Mouse (Mus musculus): ENCODE results near the gene Clrn3.
"Not testable (repeated sequence)": the region's sequence is repeated elsewhere in the genome, so short reads cannot be mapped to it uniquely, and the experiment has no call there.

The Clrn3 gene

DNA sequence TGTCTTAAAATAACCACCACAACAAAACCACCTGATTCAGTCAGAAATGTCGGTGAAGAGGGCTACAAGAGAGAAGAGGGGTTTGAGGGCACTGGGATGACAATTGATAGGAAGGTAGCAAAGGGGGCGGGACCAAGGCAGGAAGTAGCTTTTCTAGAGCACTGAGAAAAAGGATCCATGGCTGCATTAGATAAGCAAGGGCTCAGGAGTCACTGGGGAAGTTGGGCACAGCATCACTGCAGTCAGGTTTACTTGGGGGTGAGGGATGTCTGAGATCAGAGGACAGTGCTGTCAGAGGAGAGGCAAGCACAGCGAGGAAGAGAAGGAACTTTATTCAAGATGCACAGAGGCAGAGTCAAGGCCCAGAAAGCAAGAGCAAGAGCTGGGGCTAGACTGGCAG lies 7.5 kb upstream of the Clrn3 start:
- DNase-seq, result no peak

DNA sequence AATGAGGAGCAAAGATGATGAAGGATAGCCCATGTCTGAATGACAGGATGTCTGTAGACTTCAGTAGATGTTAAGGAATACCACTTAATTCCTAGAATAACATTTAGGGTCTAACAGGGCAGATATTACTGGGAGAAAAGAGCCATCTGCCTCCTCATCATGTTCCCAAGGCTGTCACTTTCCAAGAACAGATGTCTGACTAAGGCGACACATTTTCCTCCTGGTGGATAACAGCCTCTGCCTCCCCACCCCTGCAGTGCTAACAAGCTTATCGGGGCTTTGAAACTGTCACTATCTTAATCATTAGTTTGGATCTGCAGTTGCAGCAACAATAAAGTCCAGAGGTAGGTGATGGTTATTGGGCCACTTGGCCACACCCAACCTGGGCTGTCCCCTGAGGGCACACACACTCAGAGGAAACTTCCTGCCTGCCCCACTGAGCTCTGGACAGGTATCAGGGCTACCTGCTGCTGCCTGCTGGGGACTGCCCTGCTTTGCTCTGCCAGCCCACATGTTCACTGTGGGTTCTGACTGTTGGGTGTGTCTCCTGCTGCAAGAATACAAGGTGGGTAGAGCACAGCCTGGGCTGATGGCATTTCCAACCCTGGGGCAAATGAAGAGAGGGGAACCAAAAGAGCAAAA lies 6.2 kb upstream of the Clrn3 start:
- DNase-seq, result peak; percentile 51

DNA sequence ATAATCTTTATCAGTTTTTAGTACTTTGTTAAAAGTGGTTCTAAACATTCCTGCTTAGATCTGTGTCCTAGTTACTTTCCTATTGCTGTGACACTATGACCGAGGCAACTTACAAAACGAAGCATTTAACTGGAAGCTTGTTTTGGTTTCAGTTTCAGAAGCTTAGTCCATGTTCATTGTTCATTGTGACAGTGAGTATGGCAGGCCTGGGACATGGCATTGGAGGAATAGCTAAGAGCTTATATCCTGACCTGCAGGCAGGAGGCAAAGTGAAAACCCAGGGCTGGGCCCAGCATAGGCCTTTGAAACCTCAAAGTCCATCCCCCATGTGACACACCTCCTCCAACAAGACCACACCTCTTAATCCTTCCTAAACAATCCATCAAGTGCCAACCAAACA lies 614 bp upstream of the Clrn3 start:
- DNase-seq, result no peak

DNA sequence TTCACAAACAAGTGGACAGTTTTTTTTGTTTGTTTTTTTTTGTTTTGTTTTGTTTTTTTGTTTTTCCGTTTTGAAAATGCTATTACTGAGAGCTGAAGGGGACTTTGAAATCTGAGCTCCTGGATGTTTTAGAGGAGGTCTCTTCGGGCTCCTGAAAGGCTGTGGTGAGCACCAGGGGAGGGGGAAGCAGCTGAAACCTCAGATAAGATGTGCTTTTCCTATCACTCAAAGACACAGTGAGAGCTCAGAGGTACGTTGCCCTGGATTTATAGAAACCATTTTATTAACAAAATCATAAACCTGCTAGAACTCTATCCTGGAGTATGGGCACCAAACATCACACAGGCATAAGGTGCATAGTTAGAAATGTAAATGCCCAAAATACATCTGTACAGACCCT lies 1.3 kb downstream of the Clrn3 start:
- DNase-seq, result no peak

DNA sequence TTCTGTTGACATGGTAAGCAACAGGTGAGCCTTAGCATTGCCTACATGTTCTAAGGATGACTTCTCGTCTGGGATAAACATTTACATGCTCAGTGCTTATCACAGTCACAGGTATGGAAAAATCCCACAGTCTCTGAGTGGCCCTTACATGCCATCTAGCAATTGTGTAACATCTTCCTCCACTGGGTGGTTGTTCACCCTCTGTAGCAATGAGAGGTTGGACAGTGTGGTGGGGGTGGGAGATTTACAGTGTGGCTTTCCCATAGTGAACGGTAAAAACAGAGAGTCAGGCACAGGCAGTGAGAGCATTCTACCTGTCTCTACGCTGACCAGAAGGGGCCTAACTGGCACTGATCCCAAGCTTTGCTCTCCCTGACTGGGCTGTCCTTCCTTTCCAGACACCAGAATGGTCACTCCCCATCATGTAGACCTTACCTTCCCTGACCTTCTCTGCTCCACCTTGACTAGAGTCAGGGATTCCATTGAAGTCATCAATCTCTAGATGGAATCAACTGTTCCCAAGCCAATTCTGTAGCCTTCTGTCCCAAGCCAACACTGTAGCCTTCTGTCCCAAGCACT lies 1.8 kb downstream of the Clrn3 start:
- no peak for DNase-seq

DNA sequence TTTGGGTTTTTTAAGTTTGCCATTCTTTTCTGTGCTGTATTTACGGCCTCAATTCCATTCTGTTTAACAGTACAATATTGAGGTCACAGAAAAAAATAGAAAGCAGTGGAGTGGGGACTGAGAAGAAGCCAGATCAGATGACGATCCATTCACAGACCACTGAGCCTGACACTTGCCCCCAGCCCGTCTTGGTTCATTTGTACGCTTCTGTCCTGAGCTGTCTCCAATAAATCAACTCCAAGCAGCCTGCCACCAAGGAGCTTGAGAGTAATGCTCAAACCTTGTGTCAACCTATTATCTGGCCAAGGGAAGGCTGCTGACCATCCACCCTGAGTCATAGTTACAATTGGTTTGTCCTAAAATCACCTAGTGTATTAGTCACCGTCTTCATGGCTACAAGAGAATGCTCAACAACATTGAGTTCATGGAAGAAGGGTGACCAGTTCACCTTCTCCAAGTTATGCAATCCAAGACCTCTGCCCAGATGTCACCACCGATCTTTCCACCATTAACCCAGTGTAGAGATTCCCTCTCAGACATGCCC lies 4.0 kb downstream of the Clrn3 start:
- DNase-seq, result no peak

DNA sequence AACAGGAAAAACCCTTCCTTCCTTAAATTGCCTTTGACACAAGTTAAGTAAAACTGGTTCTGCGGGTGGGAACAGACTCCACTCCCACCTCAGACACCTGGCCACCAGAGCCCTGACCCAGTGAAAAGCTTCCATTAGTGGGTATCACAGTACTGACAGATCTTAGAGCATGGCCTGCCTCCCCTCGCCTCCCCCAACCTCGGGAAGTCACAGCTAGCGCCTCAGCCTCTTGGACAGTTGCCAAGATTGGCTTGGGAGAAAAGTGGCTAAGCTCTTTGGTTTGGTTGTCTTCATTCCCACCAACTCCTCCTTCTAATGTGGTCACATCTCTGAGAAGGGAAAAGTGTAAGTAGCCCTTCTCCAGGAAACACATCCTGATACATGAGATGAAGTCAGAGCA lies 4.5 kb downstream of the Clrn3 start:
- no peak for DNase-seq

DNA sequence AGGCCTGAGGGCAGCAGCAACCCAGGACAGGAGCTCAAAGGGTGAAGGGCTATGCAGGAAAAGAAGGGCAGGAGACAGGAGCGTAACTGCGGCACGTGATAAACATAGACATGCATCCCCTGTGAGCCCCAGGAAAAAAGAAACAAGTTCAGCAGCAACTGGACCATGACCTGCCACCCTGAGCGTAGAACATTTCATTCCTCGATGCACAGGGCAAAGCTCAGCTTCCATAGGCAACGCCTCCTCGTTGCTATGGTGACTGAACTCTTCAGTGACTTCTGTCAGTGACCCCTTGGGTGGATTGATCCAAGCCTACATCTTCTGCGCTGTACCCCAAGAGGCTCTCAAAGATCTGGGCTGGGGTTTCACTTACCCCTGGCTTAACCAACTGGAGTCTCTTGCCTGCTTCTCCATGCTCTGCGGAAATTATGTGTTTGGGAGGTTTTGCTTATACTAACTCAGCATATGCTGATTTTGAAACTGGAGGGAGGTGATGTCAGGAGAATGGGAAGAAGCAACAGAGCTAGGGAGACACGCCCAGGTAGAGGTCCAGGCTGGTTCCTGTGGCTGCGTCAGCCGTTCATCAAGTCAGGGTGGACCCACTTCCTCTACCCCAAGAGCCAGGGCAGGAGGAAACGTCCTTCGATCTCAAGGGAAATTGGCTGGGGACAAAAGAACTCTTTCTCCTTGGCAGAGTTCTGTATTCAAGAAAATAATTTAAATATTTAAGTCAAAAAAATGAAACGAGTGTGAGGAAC lies 6.5 kb downstream of the Clrn3 start:
- DNase-seq, result no peak

DNA sequence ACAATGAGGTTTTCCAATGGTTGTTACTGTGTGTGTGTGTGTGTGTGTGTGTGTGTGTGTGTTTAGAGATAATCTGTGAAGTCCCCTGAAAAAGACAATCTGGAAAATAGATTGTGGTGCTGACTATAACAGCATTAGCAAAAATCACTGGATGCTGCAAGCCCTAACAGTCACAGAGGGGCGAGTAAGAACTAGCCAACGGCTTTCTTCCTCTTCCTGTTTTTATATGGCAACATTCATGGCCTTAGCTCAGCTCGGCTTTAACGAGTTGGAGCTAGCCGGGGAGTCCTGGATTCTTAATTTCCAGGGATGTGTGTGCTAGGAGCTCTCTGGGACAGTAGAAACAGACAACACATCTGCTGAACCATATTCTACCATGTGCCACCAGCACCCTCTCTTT lies 8.2 kb downstream of the Clrn3 start:
- DNase-seq, result no peak

DNA sequence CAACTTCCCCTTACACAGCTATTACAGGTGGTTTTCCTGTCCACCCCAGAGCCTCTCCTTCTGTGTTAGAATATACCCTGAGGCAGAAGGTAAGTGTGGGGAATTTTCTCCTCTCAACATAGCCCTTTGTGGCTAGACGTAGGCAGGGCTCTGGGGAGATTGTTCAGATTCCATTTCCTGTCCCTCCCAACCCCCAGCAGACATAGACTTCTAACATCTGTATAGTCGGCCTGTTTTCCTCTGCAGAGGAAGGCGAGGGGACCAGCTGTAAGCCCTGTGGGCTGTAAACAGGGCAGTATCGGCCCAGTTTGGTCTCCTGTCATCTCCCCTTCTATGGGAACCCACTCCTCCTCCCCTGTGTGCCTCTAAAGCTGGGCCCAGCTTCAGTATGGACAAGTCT lies 11.3 kb downstream of the Clrn3 start:
- DNase-seq, result no peak

DNA sequence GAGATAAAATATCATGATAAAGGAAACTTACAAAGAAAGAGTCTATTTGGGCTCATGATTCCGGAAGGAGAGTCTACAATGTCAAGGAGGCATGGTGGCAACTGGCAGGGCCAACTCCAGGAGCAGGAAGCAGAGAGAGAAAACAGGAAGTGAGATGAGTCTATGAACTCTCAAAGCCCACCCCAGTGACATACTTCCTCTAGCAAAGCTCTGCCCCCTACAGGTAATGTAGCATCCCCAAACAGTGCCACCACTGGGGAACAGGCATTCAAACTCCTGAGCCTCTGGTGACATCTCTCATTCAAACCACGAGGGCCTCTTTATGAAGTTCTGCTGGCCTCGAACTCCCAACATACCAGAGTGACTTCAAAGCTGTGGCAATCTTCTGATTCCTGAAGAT lies 16.7 kb downstream of the Clrn3 start:
- no peak for DNase-seq

DNA sequence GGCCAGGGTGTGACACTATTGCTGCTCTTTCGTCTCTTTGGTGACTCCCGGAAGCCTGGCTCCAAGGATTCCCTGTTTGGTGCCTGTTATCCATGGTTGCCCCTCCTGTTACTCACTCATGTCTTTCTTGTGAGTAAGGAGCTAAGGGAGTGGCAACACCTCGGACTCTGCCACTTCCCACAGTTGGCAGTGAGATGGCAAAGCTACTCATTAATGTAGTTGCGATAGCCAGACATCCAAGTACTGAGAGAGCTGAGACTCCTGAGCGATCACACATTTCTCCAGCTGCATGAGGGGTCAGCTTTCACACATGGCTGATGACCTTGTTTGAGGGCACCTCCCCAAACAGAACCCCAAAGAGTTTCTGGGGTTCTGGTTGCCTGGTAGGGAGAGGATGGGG lies 18.0 kb downstream of the Clrn3 start:
- DNase-seq, result no peak

DNA sequence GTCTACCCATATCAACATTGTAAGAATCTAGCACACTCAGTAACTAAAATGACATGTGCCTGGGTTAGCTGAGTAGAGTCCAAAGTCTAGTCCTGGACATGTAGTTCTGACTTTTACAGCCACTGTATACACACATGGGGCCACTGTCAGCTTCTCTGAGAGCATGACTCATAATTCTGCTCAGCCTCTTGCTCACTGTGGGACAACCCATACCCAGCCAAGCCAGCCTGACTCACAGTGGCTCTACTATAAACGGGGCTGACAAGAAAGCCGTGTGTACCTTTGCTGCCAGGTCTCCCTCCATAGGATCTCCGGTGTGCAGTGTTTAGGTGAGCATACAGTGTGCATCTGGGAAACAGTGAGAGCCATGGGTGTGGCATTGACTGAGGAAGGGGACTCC lies 19.2 kb downstream of the Clrn3 start:
- no peak for DNase-seq

DNA sequence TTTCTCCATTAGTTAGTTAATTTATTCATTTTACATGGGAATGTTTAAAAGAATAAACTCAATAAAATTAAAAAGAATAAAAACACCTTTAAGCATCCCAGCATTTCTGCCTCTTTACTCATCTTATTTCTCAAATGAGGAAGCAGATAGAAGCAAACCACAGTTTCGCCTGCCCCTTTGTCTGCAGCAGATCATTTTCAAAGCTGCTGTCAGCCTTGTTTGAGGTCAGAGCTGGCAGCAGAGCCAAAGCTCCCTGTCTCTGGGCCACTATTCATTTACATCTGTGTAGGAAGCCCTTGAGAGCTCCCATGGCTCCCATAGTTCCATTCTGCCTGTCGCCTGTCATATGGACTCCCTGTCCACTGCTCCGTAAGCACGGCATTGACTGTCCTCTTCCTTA lies 19.9 kb downstream of the Clrn3 start:
- no peak for DNase-seq

DNA sequence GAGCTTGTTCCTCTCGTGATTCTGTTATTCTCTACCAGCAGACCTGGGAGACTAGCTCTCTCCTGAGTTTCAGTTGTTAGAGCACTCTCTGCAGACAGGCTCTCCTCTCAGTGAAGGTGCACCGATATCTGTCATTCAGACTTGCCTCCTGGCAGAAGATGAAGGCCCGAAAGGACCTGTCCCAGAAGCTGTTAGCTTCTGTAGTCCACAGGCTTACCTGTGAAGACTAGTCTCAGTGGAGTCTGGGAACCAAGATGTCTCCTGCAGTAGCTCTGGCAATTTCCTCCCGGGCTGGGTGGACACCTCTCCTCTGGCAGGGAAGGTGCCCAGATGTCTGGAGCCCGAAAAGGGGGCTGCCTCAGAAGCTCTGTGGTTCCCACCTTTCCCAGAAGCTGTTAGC lies 21.9 kb downstream of the Clrn3 start:
- DNase-seq, result not testable (repeated sequence)

DNA sequence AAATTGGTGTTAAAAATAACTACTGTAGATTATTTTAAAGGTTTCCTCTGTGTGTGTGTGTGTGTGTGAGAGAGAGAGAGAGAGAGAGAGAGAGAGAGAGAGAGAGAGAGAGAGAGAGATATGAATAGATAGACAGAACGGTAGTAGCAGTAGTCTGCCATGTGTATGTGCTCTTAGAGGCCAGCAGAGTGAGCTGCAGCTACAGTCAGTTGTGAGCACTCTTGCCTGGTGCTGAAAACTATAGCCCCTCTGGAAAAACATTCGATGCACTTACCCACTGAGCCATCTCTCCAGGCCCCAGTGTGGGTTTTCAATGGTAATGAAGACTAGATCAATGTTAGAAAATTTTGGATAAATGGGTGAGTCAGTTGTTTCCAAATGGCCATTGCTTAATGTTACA lies 29.1 kb downstream of the Clrn3 start:
- no peak for DNase-seq

DNA sequence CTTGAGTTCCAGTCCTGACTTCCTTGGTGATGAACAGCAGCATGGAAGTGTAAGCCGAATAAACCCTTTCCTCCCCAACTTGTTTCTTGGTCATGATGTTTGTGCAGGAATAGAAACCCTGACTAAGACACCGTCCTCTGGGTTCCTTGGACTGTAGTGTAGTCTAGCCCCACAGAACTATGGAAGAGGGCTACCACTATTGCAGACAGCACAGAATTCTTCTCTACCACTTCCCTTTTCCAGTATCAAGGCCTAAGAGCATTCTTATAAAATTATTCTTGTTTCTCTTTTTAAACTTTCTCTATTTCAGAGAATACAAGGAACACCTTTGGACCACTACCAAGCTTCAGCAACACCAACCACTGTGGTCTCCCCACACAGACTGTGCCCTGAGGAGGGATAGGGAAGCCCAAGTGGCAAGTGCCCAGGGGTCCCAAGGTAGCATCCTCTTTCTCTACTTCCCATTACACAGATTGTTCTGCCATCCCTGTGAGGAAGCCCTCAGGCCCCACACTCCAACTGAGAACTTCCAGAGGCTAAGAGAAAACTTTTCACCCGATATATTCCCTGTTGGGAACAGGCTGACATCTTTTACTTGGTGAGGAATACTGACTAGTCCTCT lies 29.8 kb downstream of the Clrn3 start:
- DNase-seq, result no peak

DNA sequence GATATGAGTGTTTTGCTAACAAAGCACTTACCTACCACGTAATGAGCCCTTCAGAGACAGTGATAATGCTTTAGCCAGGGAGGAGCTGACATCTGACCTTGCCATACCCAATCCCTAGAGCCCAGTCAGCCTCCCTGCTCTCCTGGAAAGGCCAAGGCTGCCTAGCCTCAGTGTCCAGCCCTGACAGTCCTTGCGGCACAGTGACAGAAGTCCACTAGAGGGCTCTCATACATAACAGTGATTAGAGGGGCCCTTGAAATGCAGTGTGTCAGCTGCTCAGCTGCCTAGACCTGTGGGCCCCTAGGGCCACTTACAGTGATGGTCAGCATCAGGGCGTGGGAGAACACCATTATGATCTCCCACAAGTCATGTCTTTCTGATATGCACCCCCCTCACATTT lies 33.2 kb downstream of the Clrn3 start:
- DNase-seq, result no peak

DNA sequence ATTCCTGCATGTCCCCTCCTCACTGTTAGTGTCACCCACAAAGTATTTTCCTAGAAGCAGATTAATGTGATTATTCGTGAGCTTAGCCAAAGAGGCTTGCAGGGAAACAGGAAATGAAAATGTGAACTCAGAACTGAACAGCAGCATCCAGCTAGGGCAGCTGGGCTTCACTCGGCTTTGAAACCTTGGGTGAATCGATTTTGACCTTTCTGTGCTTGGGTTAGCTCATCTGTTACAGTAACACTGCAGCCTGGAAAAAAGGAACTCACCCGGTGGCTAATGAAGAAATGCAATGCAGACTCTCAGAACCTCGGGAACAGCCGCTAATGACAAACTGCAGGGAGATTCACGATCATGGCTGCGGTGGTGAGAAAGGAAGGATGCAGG lies 38.0 kb downstream of the Clrn3 start:
- no peak for DNase-seq

DNA sequence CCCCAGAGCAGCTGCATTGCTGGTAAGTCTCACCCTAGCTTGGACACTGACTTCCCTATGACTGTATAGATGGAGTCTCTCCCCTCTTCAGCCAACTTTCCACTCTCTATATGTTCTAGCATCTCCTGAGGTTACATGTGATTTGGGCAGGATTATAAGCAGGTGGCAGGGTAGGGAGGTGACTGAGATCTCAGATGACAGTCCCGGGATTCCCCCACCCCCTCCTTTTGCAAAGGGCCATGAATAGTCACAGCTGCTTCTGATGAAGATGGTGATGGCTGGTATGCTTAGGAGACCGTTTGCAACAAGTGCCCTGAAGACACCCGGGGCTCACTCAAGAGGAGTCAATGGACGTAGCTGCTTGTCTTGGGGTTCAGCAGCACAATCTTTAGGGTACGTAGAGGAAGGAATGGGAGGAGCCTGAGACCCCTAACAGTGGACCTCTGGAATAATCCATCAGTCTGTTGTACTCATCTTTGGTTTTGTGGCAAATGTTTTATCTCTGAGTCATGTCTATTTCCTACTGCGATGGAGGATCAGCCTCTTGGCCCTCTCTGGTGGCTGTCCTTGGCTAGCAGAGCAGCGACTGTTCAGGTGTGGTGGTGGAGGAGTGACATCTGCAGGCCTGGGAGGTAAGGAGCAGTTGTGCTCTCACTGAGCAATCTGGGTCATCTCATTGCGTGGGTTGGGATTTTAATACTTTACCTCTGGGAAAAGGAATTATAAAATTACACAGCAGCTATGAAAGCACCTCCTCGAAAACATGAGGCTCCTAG lies 38.5 kb downstream of the Clrn3 start:
- no peak for DNase-seq

DNA sequence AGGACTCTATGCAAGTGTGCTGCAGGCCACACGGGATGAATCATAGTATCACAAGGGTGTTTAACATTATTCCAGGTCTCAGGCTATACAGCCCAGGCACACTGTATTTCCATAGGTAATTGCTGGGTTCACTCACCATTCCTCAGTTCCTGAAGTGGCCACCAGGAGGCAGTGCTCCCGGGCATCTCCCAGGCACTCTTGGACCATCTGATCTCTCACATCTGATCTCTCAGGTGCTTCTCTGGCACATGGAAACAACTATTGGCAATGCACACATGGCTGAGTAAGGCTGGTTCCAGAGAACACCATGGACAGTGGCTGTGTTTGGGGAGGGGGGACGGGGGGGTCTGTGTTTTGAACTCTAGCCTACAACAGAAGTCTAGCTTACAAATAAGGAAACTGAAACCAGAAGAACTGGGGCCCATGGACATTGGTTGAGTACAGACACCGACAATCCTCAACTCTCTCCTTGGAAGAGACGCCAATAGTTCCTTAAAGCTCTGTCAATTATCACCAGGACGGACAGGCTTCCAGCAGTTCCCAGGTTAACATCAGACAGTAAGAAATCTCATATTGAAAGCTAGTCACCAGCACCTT lies 40.1 kb downstream of the Clrn3 start:
- DNase-seq, result no peak

DNA sequence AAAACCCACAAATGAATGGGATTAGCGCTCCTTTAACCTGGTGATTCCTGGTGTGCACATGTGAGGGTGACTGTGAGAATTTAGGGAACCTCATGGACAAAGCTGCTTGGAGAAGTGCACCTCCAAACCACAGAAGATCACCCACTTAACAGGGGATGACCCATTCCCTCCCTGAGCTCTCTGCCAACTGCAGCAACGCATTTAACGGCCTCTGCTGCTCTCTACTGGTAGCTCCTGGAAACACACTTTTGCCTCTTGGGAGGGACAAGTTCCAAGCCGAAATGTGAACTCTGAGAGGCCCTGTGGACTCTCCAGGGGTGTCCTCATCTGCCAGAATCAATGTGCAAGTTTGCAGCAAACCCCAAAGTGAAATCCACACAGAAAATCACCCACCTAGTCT lies 41.0 kb downstream of the Clrn3 start:
- peak; percentile 46 for DNase-seq
